Mouse (Mus musculus): Measurements from ENCODE around the gene Nln. TPM values are rescaled to one million over a fixed set of nuclear protein-coding genes. Genes with fewer than 3 reads are reported as not detected.
A peak's percentile ranks its signal among the peaks of the same experiment; 100 is the strongest.

Gene Nln
- polyA plus RNA-seq, 1 experiment from 2014 or later, result 21.8 TPM

DNA sequence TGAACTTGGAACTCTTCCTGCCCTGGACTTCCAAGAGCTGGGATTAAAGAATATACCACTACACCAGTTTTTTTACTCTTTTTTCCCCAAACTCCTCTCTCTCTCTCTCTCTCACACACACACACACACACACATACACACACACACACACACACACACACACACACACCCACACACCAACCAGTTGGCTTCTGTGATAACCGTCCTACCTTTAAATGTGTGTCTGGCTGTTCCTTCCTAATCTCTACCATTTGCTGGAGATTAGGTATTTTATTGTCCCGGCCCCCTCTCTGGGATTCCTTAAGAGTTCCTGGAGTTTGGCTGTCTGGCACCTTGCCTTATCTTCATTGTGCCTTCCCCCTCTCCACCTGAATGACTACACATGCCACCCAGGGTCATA is 24.8 kb downstream of the Nln start:
- Histone ChIP-seq H3K27ac (ENCODE audit: low read length) (no peak overlapping the region), H3K9ac (ENCODE audit: low read length) (no peak overlapping the region), H3K9me3 (replicated peaks; ENCODE audit: control insufficient read depth, low read length) (no peaks in the 10 kb centered on the region), H3K36me3 (ENCODE audit: control insufficient read depth, insufficient read depth) (no peaks in the 10 kb centered on the region), H3K4me1 (ENCODE audit: control insufficient read depth, insufficient read depth, low read length) (no peaks in the 10 kb centered on the region), H3K4me3 (ENCODE audit: low read length) (no peak overlapping the region), H3K4me2 (ENCODE audit: low read depth, low read length) (no peak overlapping the region), H3K27me3 (ENCODE audit: control insufficient read depth, insufficient read depth, low read length) (no peaks in the 10 kb centered on the region)
- WGBS, result 58% methylated on average over 2 of the region's 2 CpGs
- no peak for ATAC-seq (replicated peaks; ENCODE audit: extremely low read depth, insufficient read depth, low FRiP score)

GRCm38 (mm10) chr13:104082504-104082903 is 26.9 kb downstream of the Nln start:
- Histone ChIP-seq H3K27ac (ENCODE audit: low read length) (no peak overlapping the region), H3K4me2 (ENCODE audit: low read depth, low read length) (no peak overlapping the region), H3K9me3 (replicated peaks; ENCODE audit: control insufficient read depth, low read length) (no peaks in the 10 kb centered on the region), H3K9ac (ENCODE audit: low read length) (no peak overlapping the region), H3K36me3 (ENCODE audit: control insufficient read depth, insufficient read depth) (no peaks in the 10 kb centered on the region), H3K4me3 (ENCODE audit: low read length) (no peak overlapping the region), H3K4me1 (ENCODE audit: control insufficient read depth, insufficient read depth, low read length) (no peaks in the 10 kb centered on the region), H3K27me3 (ENCODE audit: control insufficient read depth, insufficient read depth, low read length) (no peaks in the 10 kb centered on the region)
- ATAC-seq (replicated peaks; ENCODE audit: extremely low read depth, insufficient read depth, low FRiP score), result no peak
- 78% methylated on average over 7 of the region's 7 CpGs for WGBS

DNA sequence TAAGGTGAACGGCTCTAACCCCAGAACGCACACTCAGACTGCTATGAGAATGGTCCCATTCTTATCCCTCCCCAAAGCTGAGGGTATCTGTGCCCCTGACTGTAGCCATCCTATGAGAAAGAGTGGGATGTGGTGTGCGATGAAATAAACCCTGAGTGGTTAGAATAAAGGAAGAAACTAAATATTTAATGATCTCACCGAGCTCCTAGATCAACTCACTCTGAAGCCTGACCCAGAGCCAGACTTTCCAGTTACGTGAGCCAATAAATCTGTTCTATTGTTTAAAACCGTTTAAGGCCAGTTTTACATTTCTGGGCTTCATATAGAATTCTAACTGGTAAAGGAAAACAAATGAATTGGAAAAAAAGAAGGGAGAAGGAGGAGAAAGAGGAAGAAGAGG is 32.4 kb downstream of the Nln start:
- Histone ChIP-seq H3K27me3 (ENCODE audit: control insufficient read depth, insufficient read depth, low read length) (no peaks in the 10 kb centered on the region), H3K4me1 (ENCODE audit: control insufficient read depth, insufficient read depth, low read length) (peaks cover 5% of the 10 kb centered on the region; the same call in 1 of the 2 replicates), H3K27ac (ENCODE audit: low read length) (no peak overlapping the region), H3K4me2 (ENCODE audit: low read depth, low read length) (no peak overlapping the region), H3K9me3 (replicated peaks; ENCODE audit: control insufficient read depth, low read length) (no peaks in the 10 kb centered on the region), H3K36me3 (ENCODE audit: control insufficient read depth, insufficient read depth) (peaks cover under 1% of the 10 kb centered on the region; the same call in 1 of the 2 replicates), H3K4me3 (ENCODE audit: low read length) (no peak overlapping the region), H3K9ac (ENCODE audit: low read length) (no peak overlapping the region)
- no peak for ATAC-seq (replicated peaks; ENCODE audit: extremely low read depth, insufficient read depth, low FRiP score)
- 73% methylated on average over 6 of the region's 6 CpGs for WGBS

DNA sequence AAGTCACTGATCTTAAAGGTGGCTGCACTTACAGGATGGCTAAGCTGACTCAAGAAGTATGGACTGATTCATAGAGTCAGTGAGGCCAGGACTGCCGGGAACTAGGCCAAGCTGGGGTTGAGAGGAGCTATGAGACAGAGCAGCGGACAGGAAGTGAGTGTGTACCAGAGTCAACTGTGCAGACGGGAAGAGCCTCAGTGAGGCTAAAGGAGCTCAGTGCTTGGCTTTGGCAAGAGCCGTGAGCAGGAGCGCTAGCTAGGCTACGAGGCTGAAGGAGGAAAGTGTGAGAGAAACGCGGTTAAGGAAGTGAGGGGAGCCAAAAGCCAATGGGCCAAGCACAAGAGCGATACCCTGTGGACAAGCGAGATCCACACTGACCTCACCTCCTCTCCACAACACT is 34.7 kb downstream of the Nln start:
- peaks cover 5% of the 10 kb centered on the region; the same call in 1 of the 2 replicates for H3K36me3 ChIP-seq (ENCODE audit: control insufficient read depth, insufficient read depth)
- WGBS, result 56% methylated on average over 10 of the region's 10 CpGs
- H3K27me3 ChIP-seq (ENCODE audit: control insufficient read depth, insufficient read depth, low read length), result no peaks in the 10 kb centered on the region
- H3K4me2 ChIP-seq (ENCODE audit: low read depth, low read length), result no peak overlapping the region; the same call in 1 of the 2 replicates
- H3K9ac ChIP-seq (ENCODE audit: low read length), result no peak overlapping the region
- no peak overlapping the region for H3K4me3 ChIP-seq (ENCODE audit: low read length)
- H3K27ac ChIP-seq (ENCODE audit: low read length), result 0 out of 2 replicates have a peak overlapping the region, but pooled peaks have one; percentile 26
- H3K9me3 ChIP-seq (replicated peaks; ENCODE audit: control insufficient read depth, low read length), result no peaks in the 10 kb centered on the region
- peaks cover 9% of the 10 kb centered on the region for H3K4me1 ChIP-seq (ENCODE audit: control insufficient read depth, insufficient read depth, low read length)
- ATAC-seq (replicated peaks; ENCODE audit: extremely low read depth, insufficient read depth, low FRiP score), result peak; percentile 86

GRCm38 (mm10) chr13:104074230-104074629 is 35.2 kb downstream of the Nln start:
- H3K27ac ChIP-seq (ENCODE audit: low read length), result 0 out of 2 replicates have a peak overlapping the region, but pooled peaks have one; percentile 26
- no peak for ATAC-seq (replicated peaks; ENCODE audit: extremely low read depth, insufficient read depth, low FRiP score)
- 89% methylated on average over 8 of the region's 8 CpGs for WGBS

DNA sequence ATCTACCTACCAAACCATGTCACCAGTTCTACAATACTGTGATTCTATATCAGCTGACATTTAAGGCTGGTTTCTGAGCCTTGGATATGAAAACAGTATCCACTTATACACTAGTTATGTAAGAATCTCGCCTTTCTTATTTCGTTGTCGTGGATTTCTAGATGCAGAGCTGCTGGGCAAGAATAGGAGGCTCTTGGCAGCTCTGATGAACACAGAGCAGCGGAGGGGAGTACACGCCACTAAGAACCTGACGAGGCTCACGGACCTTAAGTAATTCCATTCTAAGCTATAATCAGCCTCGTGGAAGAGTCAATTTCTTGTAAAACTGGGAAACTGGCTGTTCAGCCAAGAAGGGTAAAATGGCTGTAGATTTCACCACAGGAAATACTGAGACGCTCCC is 37.1 kb downstream of the Nln start:
- 92% methylated on average over 9 of the region's 9 CpGs for WGBS
- H3K4me3 ChIP-seq (ENCODE audit: low read length), result no peak overlapping the region

More at GRCm38 (mm10) chr13:104074230-104074629, 35.2 kb downstream of the Nln start:
- Histone ChIP-seq H3K4me1 (ENCODE audit: control insufficient read depth, insufficient read depth, low read length) (peaks cover 14% of the 10 kb centered on the region), H3K9me3 (replicated peaks; ENCODE audit: control insufficient read depth, low read length) (no peaks in the 10 kb centered on the region), H3K36me3 (ENCODE audit: control insufficient read depth, insufficient read depth) (peaks cover 5% of the 10 kb centered on the region; the same call in 1 of the 2 replicates), H3K4me2 (ENCODE audit: low read depth, low read length) (no peak overlapping the region), H3K4me3 (ENCODE audit: low read length) (no peak overlapping the region), H3K9ac (ENCODE audit: low read length) (no peak overlapping the region), H3K27me3 (ENCODE audit: control insufficient read depth, insufficient read depth, low read length) (no peaks in the 10 kb centered on the region)

GRCm38 (mm10) chr13:104070703-104071102 is 38.7 kb downstream of the Nln start:
- no peak overlapping the region for H3K9ac ChIP-seq (ENCODE audit: low read length)
- WGBS, result 64% methylated on average over 3 of the region's 3 CpGs
- H3K4me2 ChIP-seq (ENCODE audit: low read depth, low read length), result no peak overlapping the region
- H3K4me3 ChIP-seq (ENCODE audit: low read length), result no peak overlapping the region
- H3K27me3 ChIP-seq (ENCODE audit: control insufficient read depth, insufficient read depth, low read length), result no peaks in the 10 kb centered on the region
- H3K9me3 ChIP-seq (replicated peaks; ENCODE audit: control insufficient read depth, low read length), result no peaks in the 10 kb centered on the region
- peaks cover 7% of the 10 kb centered on the region; the same call in 1 of the 2 replicates for H3K36me3 ChIP-seq (ENCODE audit: control insufficient read depth, insufficient read depth)
- no peak overlapping the region for H3K27ac ChIP-seq (ENCODE audit: low read length)
- ATAC-seq (replicated peaks; ENCODE audit: extremely low read depth, insufficient read depth, low FRiP score), result no peak
- H3K4me1 ChIP-seq (ENCODE audit: control insufficient read depth, insufficient read depth, low read length), result peaks cover 14% of the 10 kb centered on the region

More for the DNA sequence above, 37.1 kb downstream of the Nln start:
- Histone ChIP-seq H3K9ac (ENCODE audit: low read length) (no peak overlapping the region), H3K27me3 (ENCODE audit: control insufficient read depth, insufficient read depth, low read length) (no peaks in the 10 kb centered on the region), H3K9me3 (replicated peaks; ENCODE audit: control insufficient read depth, low read length) (no peaks in the 10 kb centered on the region), H3K4me2 (ENCODE audit: low read depth, low read length) (no peak overlapping the region), H3K27ac (ENCODE audit: low read length) (no peak overlapping the region), H3K4me1 (ENCODE audit: control insufficient read depth, insufficient read depth, low read length) (peaks cover 14% of the 10 kb centered on the region), H3K36me3 (ENCODE audit: control insufficient read depth, insufficient read depth) (peaks cover 7% of the 10 kb centered on the region; the same call in 1 of the 2 replicates)
- no peak for ATAC-seq (replicated peaks; ENCODE audit: extremely low read depth, insufficient read depth, low FRiP score)

- Histone ChIP-seq H3K27ac (ENCODE audit: low read length) (no peak overlapping the region), H3K9ac (ENCODE audit: low read length) (no peak overlapping the region), H3K9me3 (replicated peaks; ENCODE audit: control insufficient read depth, low read length) (no peaks in the 10 kb centered on the region), H3K4me1 (ENCODE audit: control insufficient read depth, insufficient read depth, low read length) (peaks cover 8% of the 10 kb centered on the region), H3K4me2 (ENCODE audit: low read depth, low read length) (no peak overlapping the region), H3K4me3 (ENCODE audit: low read length) (no peak overlapping the region), H3K27me3 (ENCODE audit: control insufficient read depth, insufficient read depth, low read length) (no peaks in the 10 kb centered on the region), H3K36me3 (ENCODE audit: control insufficient read depth, insufficient read depth) (peaks cover 7% of the 10 kb centered on the region; the same call in 1 of the 2 replicates)
- 66% methylated on average over 11 of the region's 11 CpGs for WGBS
- no peak for ATAC-seq (replicated peaks; ENCODE audit: extremely low read depth, insufficient read depth, low FRiP score)
Observed at GRCm38 (mm10) chr13:104069216-104069615, 40.2 kb downstream of the Nln start.

GRCm38 (mm10) chr13:104065649-104066347 is 43.6 kb downstream of the Nln start:
- ATAC-seq (replicated peaks; ENCODE audit: extremely low read depth, insufficient read depth, low FRiP score), result no peak
- no peak overlapping the region for H3K4me2 ChIP-seq (ENCODE audit: low read depth, low read length)
- H3K27me3 ChIP-seq (ENCODE audit: control insufficient read depth, insufficient read depth, low read length), result no peaks in the 10 kb centered on the region
- H3K27ac ChIP-seq (ENCODE audit: low read length), result no peak overlapping the region
- H3K36me3 ChIP-seq (ENCODE audit: control insufficient read depth, insufficient read depth), result peaks cover 4% of the 10 kb centered on the region; the same call in 1 of the 2 replicates
- WGBS, result 64% methylated on average over 2 of the region's 2 CpGs
- no peaks in the 10 kb centered on the region for H3K9me3 ChIP-seq (replicated peaks; ENCODE audit: control insufficient read depth, low read length)
- H3K4me1 ChIP-seq (ENCODE audit: control insufficient read depth, insufficient read depth, low read length), result peaks cover 8% of the 10 kb centered on the region
- no peak overlapping the region for H3K4me3 ChIP-seq (ENCODE audit: low read length)
- no peak overlapping the region for H3K9ac ChIP-seq (ENCODE audit: low read length)
